Comparison of ENCODE assay signal across 27 mouse cellular contexts in genomic region chr6:15316948-15317347, GRCm38 (mm10).
"Had no signal": no experiment of that assay in that cellular context is flagged by ENCODE, and none has a peak within 500 bp of the region (broad histone marks: within the 10 kb centered on the region; RNA-seq: fewer than 3 reads in every experiment).

No protein-coding gene starts in this region.

- ATAC-seq: lung, postnatal 0 days; midbrain, embryonic 13.5 days; midbrain, embryonic 15.5 days; midbrain, embryonic 16.5 days had no signal

- H3K4me1 ChIP-seq: limb, embryonic 15.5 days; liver, embryonic 15.5 days; megakaryocyte, embryonic 14.5 days; midbrain, embryonic 10.5 days; midbrain, embryonic 12.5 days; midbrain, embryonic 13.5 days; midbrain, embryonic 15.5 days; neural tube, embryonic 12.5 days; neural tube, embryonic 13.5 days had no signal

- H3K4me3 ChIP-seq: left cerebral cortex, adult 2 months; limb, embryonic 10.5 days; limb, embryonic 12.5 days; limb, embryonic 13.5 days; limb, embryonic 15.5 days; liver, embryonic 15.5 days; lung, embryonic 15.5 days; megakaryocyte, embryonic 14.5 days; midbrain, embryonic 10.5 days; midbrain, embryonic 12.5 days; midbrain, embryonic 13.5 days; midbrain, embryonic 15.5 days; myocyte; neural tube, embryonic 12.5 days; neural tube, embryonic 13.5 days had no signal

- H3K27me3 ChIP-seq: limb, embryonic 12.5 days; limb, embryonic 13.5 days; limb, embryonic 15.5 days; liver, embryonic 15.5 days; lung, embryonic 15.5 days; megakaryocyte, embryonic 14.5 days; midbrain, embryonic 12.5 days; midbrain, embryonic 13.5 days; midbrain, embryonic 15.5 days; neural tube, embryonic 12.5 days; neural tube, embryonic 13.5 days had no signal

- H3K9ac ChIP-seq: limb, embryonic 12.5 days; limb, embryonic 13.5 days; limb, embryonic 15.5 days; liver, embryonic 15.5 days; lung, embryonic 14.5 days; lung, embryonic 15.5 days; midbrain, embryonic 12.5 days; midbrain, embryonic 13.5 days; midbrain, embryonic 15.5 days; neural tube, embryonic 12.5 days; neural tube, embryonic 13.5 days had no signal

- H3K27ac ChIP-seq: left cerebral cortex, adult 2 months; limb, embryonic 10.5 days; limb, embryonic 12.5 days; limb, embryonic 13.5 days; limb, embryonic 15.5 days; liver, embryonic 15.5 days; lung, embryonic 15.5 days; macrophage; midbrain, embryonic 10.5 days; midbrain, embryonic 12.5 days; midbrain, embryonic 13.5 days; midbrain, embryonic 15.5 days; neural tube, embryonic 12.5 days; neural tube, embryonic 13.5 days had no signal

- H3K36me3 ChIP-seq: limb, embryonic 10.5 days; limb, embryonic 12.5 days; limb, embryonic 13.5 days; limb, embryonic 15.5 days; liver, embryonic 15.5 days; lung, embryonic 15.5 days; midbrain, embryonic 10.5 days; midbrain, embryonic 12.5 days; midbrain, embryonic 13.5 days; midbrain, embryonic 15.5 days; neural tube, embryonic 12.5 days; neural tube, embryonic 13.5 days had no signal

- DNase-seq: left cerebral cortex, postnatal 4 days; lung, adult 2 months; lung, embryonic 14.5 days; lung, postnatal 10 days; lung, postnatal 14 days; lung, postnatal 36 days; lung, postnatal 4 days; midbrain, embryonic 14.5 days had no signal

- H3K4me2 ChIP-seq: limb, embryonic 12.5 days; limb, embryonic 13.5 days; limb, embryonic 15.5 days; liver, embryonic 15.5 days; lung, embryonic 14.5 days; lung, embryonic 15.5 days; midbrain, embryonic 11.5 days; midbrain, embryonic 12.5 days; midbrain, embryonic 13.5 days; midbrain, embryonic 15.5 days; neural tube, embryonic 12.5 days; neural tube, embryonic 13.5 days had no signal

- H3K9me3 ChIP-seq: limb, embryonic 10.5 days; limb, embryonic 12.5 days; limb, embryonic 13.5 days; limb, embryonic 15.5 days; liver, embryonic 15.5 days; lung, embryonic 15.5 days; megakaryocyte, embryonic 14.5 days; midbrain, embryonic 10.5 days; midbrain, embryonic 12.5 days; midbrain, embryonic 13.5 days; midbrain, embryonic 15.5 days; neural tube, embryonic 12.5 days; neural tube, embryonic 13.5 days had no signal
